12 mouse cellular contexts compared by ENCODE assay signal in the genomic region with DNA sequence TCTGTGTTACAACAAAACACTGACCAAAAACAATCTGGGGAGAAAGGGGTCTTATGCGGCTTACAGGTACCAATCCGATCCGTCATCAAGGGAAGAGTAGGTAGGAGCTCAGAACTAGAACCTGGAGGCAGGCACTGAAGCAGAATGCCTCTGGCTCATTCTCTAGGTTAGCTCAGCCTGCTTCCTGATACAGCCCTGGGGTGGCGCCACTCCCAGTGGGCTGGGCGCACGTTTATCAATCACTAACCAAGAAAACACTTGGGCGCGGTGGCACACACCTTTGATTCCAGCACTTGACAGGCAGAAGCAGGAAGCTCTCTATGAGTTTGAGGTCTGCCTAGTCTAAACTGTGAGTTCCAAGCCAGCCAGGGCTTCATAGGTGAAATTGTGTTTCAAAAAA. TPM values are rescaled to one million over a fixed set of nuclear protein-coding genes. Genes with fewer than 3 reads are reported as not detected.
DNase-seq lines count a peak whose midpoint lies in the region; ATAC-seq lines count a peak whose summit lies in the region.
"Had no signal": no experiment of that assay in that cellular context is flagged by ENCODE, and none has a peak within 500 bp of the region (broad histone marks: within the 10 kb centered on the region; RNA-seq: fewer than 3 reads in every experiment).

No protein-coding gene starts in this region.

- no peak overlapping the region for H3K4me2 ChIP-seq in heart, embryonic 15.5 days

- no peak overlapping the region for H3K4me3 ChIP-seq in heart, embryonic 15.5 days

- WGBS in heart, embryonic 15.5 days: 86% methylated on average over 8 of the region's 8 CpGs
- WGBS in large intestine, adult 2 months: 40% methylated on average over 8 of the region's 8 CpGs

- H3K4me1 ChIP-seq in heart, embryonic 15.5 days (replicated peaks): peaks cover 28% of the 10 kb centered on the region

- peak overlapping the region; percentile 43; the same call in 1 of the 2 replicates for H3K27ac ChIP-seq in heart, embryonic 15.5 days

- no peak for ATAC-seq in heart, embryonic 15.5 days (replicated peaks; ENCODE audit: insufficient number of reproducible peaks, insufficient read depth, low FRiP score, low read depth)
- ATAC-seq: midbrain, embryonic 16.5 days had no signal

- no peaks in the 10 kb centered on the region for H3K9me3 ChIP-seq in heart, embryonic 15.5 days (replicated peaks)
- H3K9me3 ChIP-seq: G1E had no signal

- H3K9ac ChIP-seq in heart, embryonic 15.5 days: no peak overlapping the region

- H3K27me3 ChIP-seq in heart, embryonic 15.5 days: no peaks in the 10 kb centered on the region

- H3K36me3 ChIP-seq in heart, embryonic 15.5 days: no peaks in the 10 kb centered on the region
- H3K36me3 ChIP-seq: G1E had no signal

- DNase-seq in heart, adult 9 months (ENCODE audit: low spot score in 2 of 2): no peak
- peak; percentile 39 for DNase-seq in MEL-GATA-1-ER (ENCODE audit: extremely low read depth, low read depth)
- DNase-seq in large intestine, adult 2 months (ENCODE audit: low read depth, low spot score): peak; percentile 82
- DNase-seq in spleen, postnatal 10 days (ENCODE audit: low spot score in 2 of 2): peak; percentile 20 to 52
- DNase-seq in right cerebral cortex, postnatal 36 days (ENCODE audit: low spot score in 2 of 2): no peak
- no peak for DNase-seq in gastrocnemius, adult 18-20 months (ENCODE audit: low spot score)
- DNase-seq in urinary bladder, postnatal 4 days (ENCODE audit: low spot score in 2 of 2): no peak
- DNase-seq: gastrocnemius, postnatal 36 days; kidney, adult 11 months had no signal

RNA-seq across cellular contexts. Expression of gene Cd2ap, which starts 7.3 kb away (rescaled TPM):
- polyA plus RNA-seq in heart, embryonic 15.5 days (2015; fragmentation: Nextera tagmentation; extraction: Ambion mirVana): 16.7 and 18.1 TPM in 2 replicates
- polyA plus RNA-seq in large intestine, adult 2 months (2012; rRNA removed): 14.9 and 20.6 TPM in 2 replicates
- total RNA-seq in gastrocnemius, adult 18-20 months (2021): 10 to 100 TPM; 10.1 to 10.4 TPM

Comparison
In these comparisons a context has a peak if more than half of its experiments do, and no peak if none do; other contexts are left out.
1. DNase-seq: peak in MEL-GATA-1-ER (single experiment), large intestine, adult 2 months (single experiment) and spleen, postnatal 10 days (2 of 2); none in heart, adult 9 months (0 of 2), right cerebral cortex, postnatal 36 days (0 of 2), gastrocnemius, adult 18-20 months (single experiment) and urinary bladder, postnatal 4 days (0 of 2).